Mouse (Mus musculus): ENCODE data around the gene Esrrg.

DNA sequence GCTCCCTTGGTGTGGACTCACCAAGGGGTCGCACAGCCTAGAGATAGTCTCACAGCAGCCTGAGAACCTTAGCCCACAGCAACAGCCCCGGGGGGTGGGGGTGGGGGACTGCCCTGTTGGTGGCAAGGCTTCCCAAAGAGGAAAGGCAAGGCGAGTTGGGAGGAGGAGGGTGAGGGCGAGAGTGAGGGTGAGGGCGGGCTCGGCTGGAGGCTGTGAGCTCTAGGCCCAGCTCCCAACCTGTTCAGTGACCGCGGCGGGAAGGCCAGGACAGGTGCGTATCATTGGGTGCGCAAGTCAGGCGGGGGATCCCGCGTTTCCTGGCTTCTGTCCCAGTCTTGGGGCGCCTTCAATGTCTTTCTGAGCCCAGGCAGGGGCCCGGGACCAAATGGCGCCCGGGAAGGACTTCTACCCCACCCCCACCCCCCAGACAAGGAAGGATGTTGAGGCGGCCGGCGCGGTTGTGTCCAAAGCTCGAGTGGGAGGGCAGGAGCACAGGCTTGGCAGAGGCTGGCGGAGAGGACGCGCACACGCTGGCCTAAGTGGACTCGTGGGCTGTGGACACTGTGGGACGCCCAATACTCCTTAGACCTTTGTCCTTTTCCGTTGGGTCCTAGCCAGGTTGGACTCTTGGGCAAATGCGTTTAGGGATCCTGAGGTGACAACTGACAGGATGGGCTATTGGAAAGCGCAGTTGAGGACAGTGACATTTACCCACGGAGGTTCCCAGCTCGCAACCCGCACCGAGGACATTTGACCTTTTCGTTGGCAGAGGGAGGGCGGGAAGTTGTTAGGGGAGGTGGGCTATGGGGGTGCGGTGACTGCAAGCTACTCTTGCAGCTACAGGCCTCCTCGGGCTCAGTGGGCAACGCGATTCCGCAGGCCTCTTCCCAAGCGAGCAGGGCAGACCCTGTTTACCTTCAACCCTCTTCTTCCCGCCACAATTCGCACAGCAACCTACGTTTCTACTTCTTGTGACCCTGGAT is 1.2 kb upstream of the Esrrg start:
- TF ChIP-seq CTCF (IDR thresholded peaks at IDR 0.05; ENCODE audit: extremely low read depth, insufficient read depth, low read length) (no peak), POLR2A (IDR thresholded peaks at IDR 0.05; ENCODE audit: extremely low read depth, insufficient read depth, low read length) (no peak)
